Mouse (Mus musculus) embryonic stem cell, embryonic (primary cell): ENCODE results near the gene Eif3i.

Experiments used
- CTCF ChIA-PET, 4 experiments: fragments of 300-600 bp in 2 of 4; fragments of 350-600 bp in 2 of 4; sonication (Branson Sonifier 250); formaldehyde crosslinking; loops; one replicate each; lab custom pipeline; 2022; ENCODE audit warnings: inconsistent platforms in 2 of 4; lab: Charles Lee
- POLR2A ChIA-PET, 4 experiments: fragments of 300-600 bp in 2 of 4; fragments of 350-600 bp in 2 of 4; sonication (Branson Sonifier 250); formaldehyde crosslinking; loops; one replicate each; lab custom pipeline; 2022; ENCODE audit warnings: antibody characterized with exemption in 4 of 4, inconsistent platforms in 1 of 4; lab: Charles Lee

Gene Eif3i

DNA sequence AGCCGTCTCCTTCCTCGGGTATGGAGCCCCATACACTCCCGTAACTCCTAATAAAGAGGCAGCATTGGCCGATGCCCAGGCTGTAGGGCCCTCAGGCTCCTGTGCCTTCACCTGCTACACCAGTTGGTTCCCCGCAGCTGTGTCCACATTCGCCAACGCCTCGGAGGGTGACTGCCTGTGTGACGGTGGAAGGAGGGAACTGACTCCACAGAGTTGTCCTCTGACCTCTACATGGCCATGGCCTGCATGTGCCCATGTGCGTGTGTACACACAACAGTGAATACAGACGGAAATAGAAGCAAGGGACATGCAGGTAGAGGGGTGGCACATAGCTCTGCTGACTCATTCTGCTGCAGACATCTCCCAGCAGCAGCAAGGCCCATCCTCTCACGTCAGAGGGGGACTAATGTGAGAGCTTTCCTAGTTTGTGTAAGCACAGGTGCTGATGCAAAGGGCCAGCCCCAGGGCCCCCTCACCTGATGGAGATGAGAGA, 8.7 kb upstream of the Eif3i start:
- CTCF ChIA-PET = interaction anchor here (0.5 to 3.8 kb wide), 77 partner anchors 8 to 1397 kb away, joined by 3 to 39 read pairs (median 5); partner anchors contain the start of genes Ccdc28b (in 3 of the 4), Txlna (in 3 of the 4), Fam167b (in 2 of the 4) and Hdac1 (in 2 of the 4)
- POLR2A ChIA-PET = interaction anchor here (0.6 to 4.6 kb wide), 93 partner anchors 8 to 911 kb away, joined by 3 to 61 read pairs (median 4); partner anchors contain the start of genes Ccdc28b (in 3 of the 4), Hdac1 (in 3 of the 4), Iqcc (in 3 of the 4) and Marcksl1 (in 3 of the 4)

GRCm38 (mm10) chr4:129608426-129609025, 8.1 kb upstream of the Eif3i start:
- POLR2A ChIA-PET = interaction anchor here (0.6 to 4.6 kb wide), 108 partner anchors 9 to 1068 kb away, joined by 3 to 61 read pairs (median 4); partner anchors contain the start of genes Hdac1 (in 4 of the 4), Iqcc (in 4 of the 4), Ccdc28b (in 3 of the 4) and Marcksl1 (in 3 of the 4)
- CTCF ChIA-PET = interaction anchor here (0.5 to 3.8 kb wide), 98 partner anchors 8 to 1397 kb away, joined by 3 to 39 read pairs (median 5); partner anchors contain the start of genes Ccdc28b (in 3 of the 4), Txlna (in 3 of the 4), Fam167b (in 2 of the 4) and Hdac1 (in 2 of the 4)

GRCm38 (mm10) chr4:129588865-129589264, 11.6 kb downstream of the Eif3i start:
- ChIA-PET CTCF (interaction anchor here in 1 of 4 experiments (0.6 kb wide), 1 partner anchor 33 kb away, joined by 5 read pairs; no protein-coding TSS in a partner anchor), POLR2A (interaction anchor here in 1 of 4 experiments (1.0 to 2.2 kb wide), 2 partner anchors 12 to 52 kb away, joined by 4 to 6 read pairs; partner anchors contain the start of genes Eif3i, Tmem234 and Txlna)

DNA sequence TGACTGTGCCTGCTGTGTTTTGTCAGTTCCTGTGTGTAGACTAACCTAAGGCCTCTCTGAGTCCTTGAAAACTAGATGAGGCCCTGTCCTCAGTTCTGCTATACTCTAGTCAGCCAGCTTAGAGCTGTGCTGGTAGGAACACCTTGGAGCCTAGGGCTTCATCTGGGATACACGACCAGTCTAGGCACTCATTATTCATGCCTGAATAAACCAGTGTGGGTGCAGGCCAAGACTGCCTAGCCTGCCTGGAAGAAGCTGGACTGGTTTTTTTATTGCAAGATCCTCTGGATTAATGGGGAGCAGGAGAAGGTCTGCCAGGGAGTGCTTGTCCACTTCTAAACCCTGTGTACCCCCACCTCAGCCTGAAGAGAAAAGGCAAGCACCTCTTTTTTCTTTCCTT, 13.5 kb downstream of the Eif3i start:
- ChIA-PET CTCF (interaction anchor here in 1 of 4 experiments (0.6 kb wide), 1 partner anchor 17 kb away, joined by 3 read pairs; no protein-coding TSS in a partner anchor), POLR2A (interaction anchor here in 3 of 4 experiments (0.6 to 0.7 kb wide), 4 partner anchors 32 to 710 kb away, joined by 3 to 7 read pairs (median 3); partner anchors contain the start of gene Iqcc (in 1 of the 3))

GRCm38 (mm10) chr4:129585773-129586172, 14.7 kb downstream of the Eif3i start:
- CTCF ChIA-PET = interaction anchor here in 3 of 4 experiments (0.7 to 2.9 kb wide), 9 partner anchors 9 to 87 kb away, joined by 5 to 39 read pairs (median 13); no protein-coding TSS in a partner anchor
- POLR2A ChIA-PET = interaction anchor here in 3 of 4 experiments (1.1 to 2.9 kb wide), 12 partner anchors 9 to 85 kb away, joined by 3 to 20 read pairs (median 8); partner anchors contain the start of genes Dcdc2b (in 1 of the 3), Hdac1 (in 1 of the 3), Lck (in 1 of the 3) and Txlna (in 1 of the 3)

GRCm38 (mm10) chr4:129584884-129585608, 15.4 kb downstream of the Eif3i start:
- CTCF ChIA-PET = interaction anchor here (0.6 to 2.9 kb wide), 33 partner anchors 8 to 222 kb away, joined by 3 to 39 read pairs (median 4); partner anchors contain the start of genes Ccdc28b (in 1 of the 4), Iqcc (in 1 of the 4) and Txlna (in 1 of the 4)
- POLR2A ChIA-PET = interaction anchor here (0.5 to 2.9 kb wide), 36 partner anchors 9 to 503 kb away, joined by 3 to 20 read pairs (median 4); partner anchors contain the start of genes Txlna (in 3 of the 4), Marcksl1 (in 2 of the 4), Dcdc2b (in 1 of the 4) and Eif3i (in 1 of the 4)

DNA sequence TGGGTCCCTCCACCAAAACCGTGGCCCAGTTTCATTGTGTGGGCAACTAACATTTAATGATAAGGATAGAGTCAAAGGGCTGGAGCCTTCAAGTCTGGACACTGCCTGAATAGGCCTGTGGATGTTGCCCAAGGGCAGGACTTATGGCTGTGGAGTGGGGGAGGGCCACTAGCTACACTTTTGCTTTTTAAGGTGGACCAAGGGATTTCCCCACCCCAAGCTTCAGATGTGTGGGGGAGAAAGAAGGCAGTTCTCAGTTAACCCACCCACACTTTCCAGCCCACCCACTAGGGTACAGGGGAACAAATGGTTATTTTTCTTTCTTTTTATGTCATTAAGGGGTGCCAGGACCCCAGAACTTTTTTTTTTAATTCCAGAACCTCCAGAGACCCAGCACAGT, 16.1 kb downstream of the Eif3i start:
- ChIA-PET CTCF (interaction anchor here (0.6 to 2.9 kb wide), 33 partner anchors 7 to 221 kb away, joined by 3 to 39 read pairs (median 4); partner anchors contain the start of genes Ccdc28b (in 1 of the 4), Iqcc (in 1 of the 4) and Txlna (in 1 of the 4)), POLR2A (interaction anchor here (0.5 to 2.9 kb wide), 34 partner anchors 9 to 503 kb away, joined by 3 to 20 read pairs (median 4); partner anchors contain the start of genes Txlna (in 3 of the 4), Marcksl1 (in 2 of the 4), Eif3i (in 1 of the 4) and Hdac1 (in 1 of the 4))

DNA sequence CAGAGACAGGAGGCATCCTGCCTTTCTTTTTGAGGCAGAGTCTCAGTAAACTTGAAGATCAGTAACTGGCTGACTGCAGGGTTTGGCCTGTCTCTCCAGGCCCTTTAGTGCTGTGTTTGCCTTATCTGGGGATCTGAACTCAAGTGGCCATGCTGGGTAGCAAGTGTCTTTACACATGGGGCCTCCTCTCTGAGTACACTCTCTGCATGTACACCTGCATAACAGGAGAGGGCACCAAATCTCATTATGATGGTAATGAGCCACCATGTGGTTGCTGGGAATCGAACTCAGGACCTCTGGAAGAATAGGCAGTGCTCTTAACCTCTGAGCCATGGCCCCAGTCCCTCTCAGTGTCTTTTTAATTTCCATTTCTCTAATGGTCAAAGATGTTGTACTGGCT, 18.2 kb downstream of the Eif3i start:
- ChIA-PET POLR2A (interaction anchor here in 2 of 4 experiments (0.6 to 1.2 kb wide), 4 partner anchors 10 to 136 kb away, joined by 3 to 10 read pairs (median 4); partner anchors contain the start of gene Txlna (in 1 of the 2)), CTCF (interaction anchor here in 1 of 4 experiments (1.6 kb wide), 1 partner anchor 26 kb away, joined by 4 read pairs; no protein-coding TSS in a partner anchor)

DNA sequence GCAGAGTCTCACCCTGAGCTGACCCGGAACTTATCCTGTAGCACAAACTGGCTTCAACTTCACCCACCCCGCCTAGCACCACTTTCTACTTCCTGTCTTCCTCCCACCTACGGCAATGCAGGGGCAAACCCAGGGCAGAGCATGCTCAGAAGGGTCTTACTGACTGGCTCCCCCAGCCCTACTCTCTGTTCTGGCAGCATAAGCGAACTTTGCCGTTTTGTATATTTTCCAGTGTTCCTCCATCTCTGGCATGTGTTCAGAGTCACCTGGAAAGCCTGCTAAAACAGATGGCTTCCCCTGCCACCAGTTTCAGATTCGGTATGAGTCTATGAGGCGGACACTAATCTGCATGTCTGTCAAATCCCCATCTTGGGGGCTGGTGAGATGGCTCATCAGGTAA, 20.1 kb downstream of the Eif3i start:
- ChIA-PET CTCF (interaction anchor here in 1 of 4 experiments (1.0 kb wide), 1 partner anchor 28 kb away, joined by 3 read pairs; no protein-coding TSS in a partner anchor), POLR2A (interaction anchor here in 3 of 4 experiments (0.6 to 1.2 kb wide), 4 partner anchors 21 to 395 kb away, joined by 3 read pairs; no protein-coding TSS in a partner anchor)

DNA sequence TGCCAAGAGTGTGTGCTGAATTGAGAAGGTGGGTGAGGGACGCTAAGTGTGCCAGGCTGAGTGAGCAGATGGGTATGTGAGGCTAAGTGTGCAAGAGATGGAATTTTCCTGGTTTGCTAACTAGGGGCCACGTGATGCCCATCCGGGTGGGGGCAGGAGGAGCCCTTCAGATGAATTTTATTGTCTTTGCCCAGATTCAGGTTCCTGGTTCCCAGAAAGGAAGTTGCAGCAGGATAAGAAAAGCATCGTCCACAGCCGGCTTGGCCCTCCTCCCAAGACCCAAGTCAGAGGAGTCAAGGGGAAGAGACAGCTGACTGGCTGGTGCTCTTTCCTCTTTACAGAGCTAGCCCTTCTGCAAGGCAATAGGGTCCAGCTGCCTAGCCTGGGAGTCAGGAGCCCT, 22.0 kb downstream of the Eif3i start, which contains the start of gene Fam167b:
Gene Fam167b (minus strand): TSS at position 84 of the 400 bp plus-strand sequence.
- POLR2A ChIA-PET = interaction anchor here in 3 of 4 experiments (0.6 to 2.5 kb wide), 6 partner anchors 18 to 244 kb away, joined by 3 to 10 read pairs (median 3); no protein-coding TSS in a partner anchor

GRCm38 (mm10) chr4:129577688-129578087, 22.8 kb downstream of the Eif3i start:
- ChIA-PET CTCF (interaction anchor here (0.5 to 2.7 kb wide), 31 partner anchors 8 to 290 kb away, joined by 3 to 15 read pairs (median 4); partner anchors contain the start of genes Dcdc2b (in 1 of the 4), Iqcc (in 1 of the 4) and Txlna (in 1 of the 4)), POLR2A (interaction anchor here in 3 of 4 experiments (0.6 to 2.5 kb wide), 26 partner anchors 10 to 520 kb away, joined by 3 to 10 read pairs (median 3); partner anchors contain the start of genes Txlna (in 2 of the 3), Hdac1 (in 1 of the 3) and Rnf19b (in 1 of the 3))

More for the DNA sequence above, 22.0 kb downstream of the Eif3i start, which contains the start of gene Fam167b:
- CTCF ChIA-PET = interaction anchor here in 3 of 4 experiments (0.9 to 2.7 kb wide), 7 partner anchors 17 to 46 kb away, joined by 3 to 15 read pairs (median 5); no protein-coding TSS in a partner anchor

- ChIA-PET CTCF (interaction anchor here (0.5 to 2.7 kb wide), 30 partner anchors 8 to 530 kb away, joined by 3 to 15 read pairs (median 4); partner anchors contain the start of genes Dcdc2b (in 1 of the 4) and Iqcc (in 1 of the 4)), POLR2A (interaction anchor here in 3 of 4 experiments (0.8 to 2.5 kb wide), 28 partner anchors 10 to 519 kb away, joined by 3 to 10 read pairs (median 3); partner anchors contain the start of genes Bsdc1 (in 1 of the 3), Dcdc2b (in 1 of the 3), Hdac1 (in 1 of the 3) and Rnf19b (in 1 of the 3))
Observed at GRCm38 (mm10) chr4:129576863-129577491, 23.5 kb downstream of the Eif3i start.

DNA sequence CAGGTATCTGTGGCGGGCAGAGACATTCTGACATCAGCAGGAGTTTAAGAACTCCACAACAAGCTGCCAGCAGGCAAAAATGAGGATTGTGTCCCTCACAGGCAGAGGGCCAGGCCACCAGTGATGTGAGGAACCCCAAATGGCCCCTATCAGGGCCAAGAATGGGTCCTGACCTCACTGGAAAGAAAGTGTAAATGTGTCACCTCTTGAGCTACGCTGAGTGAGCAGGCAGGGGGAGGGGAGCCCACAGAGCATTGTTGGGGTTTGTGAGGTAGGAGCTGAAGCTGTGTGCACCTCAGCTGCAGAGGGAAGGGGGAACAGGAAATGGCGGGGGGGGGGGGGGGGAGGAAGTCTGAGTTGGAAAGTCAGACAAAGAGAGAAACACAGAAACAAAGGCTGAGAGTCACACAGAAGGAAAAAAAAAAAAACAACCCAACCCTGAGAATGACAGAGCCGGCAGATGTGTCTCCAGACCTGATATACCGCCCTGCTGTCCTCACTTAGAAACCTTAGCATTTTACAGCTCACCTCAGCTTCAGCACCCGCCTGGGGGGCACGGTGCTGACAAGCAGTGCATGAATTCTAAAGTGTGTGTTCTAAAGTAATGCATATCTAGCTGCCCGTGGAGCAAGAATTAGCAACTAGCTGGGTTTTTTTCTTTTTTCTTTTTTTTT, 25.1 kb downstream of the Eif3i start:
- POLR2A ChIA-PET = interaction anchor here (0.5 to 1.0 kb wide), 11 partner anchors 10 to 395 kb away, joined by 3 to 6 read pairs (median 3); partner anchors contain the start of gene Marcksl1 (in 1 of the 4)
- CTCF ChIA-PET = no interaction called here

DNA sequence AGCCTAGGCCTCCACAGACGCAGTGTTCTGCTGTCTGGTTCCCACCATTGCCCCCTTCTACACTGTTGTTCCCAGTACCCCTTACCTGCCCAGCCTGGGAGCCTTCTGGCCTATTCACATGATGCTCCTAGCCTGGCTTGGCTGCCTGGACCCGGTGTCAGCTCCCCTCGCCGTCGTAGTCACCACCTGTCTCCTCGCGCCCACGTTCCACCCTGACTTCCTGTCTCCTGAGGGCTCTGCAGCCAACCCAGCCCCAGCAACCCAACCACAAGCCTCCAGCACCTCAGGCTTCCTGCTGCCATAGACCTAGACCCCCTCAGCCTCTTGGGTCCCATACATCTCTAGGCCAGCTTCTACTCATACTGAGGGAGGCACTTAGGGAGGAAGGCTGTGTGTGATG, 27.0 kb downstream of the Eif3i start, which contains the start of gene Lck:
Gene Lck (minus strand): TSS at position 212 of the 400 bp plus-strand sequence.
- POLR2A ChIA-PET = interaction anchor here in 1 of 4 experiments (0.7 to 3.2 kb wide), 2 partner anchors 11 to 35 kb away, joined by 3 to 12 read pairs; no protein-coding TSS in a partner anchor
- CTCF ChIA-PET = interaction anchor here in 1 of 4 experiments (0.6 kb wide), 1 partner anchor 33 kb away, joined by 3 read pairs; no protein-coding TSS in a partner anchor

DNA sequence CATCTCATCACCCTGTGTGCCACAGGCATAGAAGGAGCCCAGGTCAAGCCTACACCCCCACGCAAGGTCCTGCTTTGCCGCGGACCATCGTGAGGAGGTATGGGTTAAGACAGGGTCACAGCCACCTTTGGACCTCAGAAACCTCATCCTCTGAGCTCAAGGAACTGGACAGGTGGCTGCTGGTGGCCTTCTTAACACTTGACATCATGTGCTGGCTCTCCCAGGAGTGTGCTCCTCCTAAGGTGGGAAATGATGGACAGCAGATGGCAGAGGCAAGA, 27.4 kb downstream of the Eif3i start:
- POLR2A ChIA-PET = interaction anchor here in 1 of 4 experiments (0.7 to 3.2 kb wide), 2 partner anchors 12 to 35 kb away, joined by 3 to 12 read pairs; no protein-coding TSS in a partner anchor
- CTCF ChIA-PET = interaction anchor here in 1 of 4 experiments (0.5 to 0.6 kb wide), 2 partner anchors 33 to 699 kb away, joined by 3 read pairs; no protein-coding TSS in a partner anchor
